Mouse (Mus musculus): ENCODE data around the gene Defb20.

- TF ChIP-seq MAFK (IDR thresholded peaks at IDR 0.05; ENCODE audit: insufficient read depth, low read depth, low read length): no peak
- no peak for TF ChIP-seq CHD2 (IDR thresholded peaks at IDR 0.05; ENCODE audit: low read depth, low read length)
- no peak for TF ChIP-seq ZNF384 (IDR thresholded peaks at IDR 0.05; ENCODE audit: low read depth, low read length)
- TF ChIP-seq ZC3H11A (IDR thresholded peaks at IDR 0.05; ENCODE audit: borderline replicate concordance, low read depth, low read length): no peak
Measured at GRCm38 (mm10) chr2:152511592-152511991, 34.7 kb downstream of the Defb20 start, which contains the start of gene Defb26.

Measured in ES-E14 (cell line).